9 mouse cellular contexts compared by ENCODE assay signal in genomic region chr5:139794938-139795337, GRCm38 (mm10). TPM values are rescaled to one million over a fixed set of nuclear protein-coding genes. Genes with fewer than 3 reads are reported as not detected.
DNase-seq lines count a peak whose midpoint lies in the region; ATAC-seq and TF ChIP-seq lines count a peak whose summit lies in the region.
"Had no signal": no experiment of that assay in that cellular context is flagged by ENCODE, and none has a peak within 500 bp of the region (broad histone marks: within the 10 kb centered on the region; RNA-seq: fewer than 3 reads in every experiment).

No protein-coding gene starts in this region.

- H3K9ac ChIP-seq in liver, postnatal 0 days (replicated peaks): peak overlapping the region; percentile 100
- no peak overlapping the region for H3K9ac ChIP-seq in forebrain, postnatal 0 days
- H3K9ac ChIP-seq in midbrain, embryonic 16.5 days (ENCODE audit: low read depth, low read length): no peak overlapping the region

- peaks cover 36% of the 10 kb centered on the region for H3K36me3 ChIP-seq in liver, postnatal 0 days (replicated peaks; ENCODE audit: insufficient read depth, low read length)
- H3K36me3 ChIP-seq in forebrain, postnatal 0 days (ENCODE audit: insufficient read depth): peaks cover 2% of the 10 kb centered on the region; the same call in 1 of the 2 replicates
- H3K36me3 ChIP-seq in midbrain, embryonic 16.5 days (ENCODE audit: control insufficient read depth, insufficient read depth, low read length): peaks cover under 1% of the 10 kb centered on the region; the same call in 1 of the 2 replicates

- H3K4me1 ChIP-seq in liver, postnatal 0 days (ENCODE audit: insufficient read depth): peaks cover 65% of the 10 kb centered on the region
- H3K4me1 ChIP-seq in forebrain, postnatal 0 days (ENCODE audit: insufficient read depth): peaks cover 30% of the 10 kb centered on the region
- peaks cover 43% of the 10 kb centered on the region for H3K4me1 ChIP-seq in midbrain, embryonic 16.5 days (ENCODE audit: control insufficient read depth, insufficient read depth, low read length)

- peak overlapping the region; percentile 100 for H3K4me3 ChIP-seq in liver, postnatal 0 days (ENCODE audit: low read depth, low read length)
- H3K4me3 ChIP-seq in forebrain, postnatal 0 days (ENCODE audit: low read depth, low read length): no peak overlapping the region
- H3K4me3 ChIP-seq in midbrain, embryonic 16.5 days (ENCODE audit: low read depth, low read length): no peak overlapping the region

- ATAC-seq in CD4-positive, CD25-positive, alpha-beta regulatory T cell, adult 4 months: no peak
- ATAC-seq in liver, postnatal 0 days: peak; percentile 22
- no peak for ATAC-seq in forebrain, postnatal 0 days
- no peak for ATAC-seq in midbrain, embryonic 16.5 days

- DNase-seq in CD4-positive, CD25-positive, alpha-beta regulatory T cell, adult 2 months (ENCODE audit: low read depth, low spot score): peak; percentile 41
- DNase-seq in CD4-positive helper T cell, adult 2 months (ENCODE audit: low read depth, low spot score): peak; percentile 46
- peak; percentile 62 for DNase-seq in heart, adult 8-10 months (ENCODE audit: low spot score)
- DNase-seq in liver, postnatal 0 days: peak; percentile 61
- no peak for DNase-seq in frontal cortex, postnatal 36 days (ENCODE audit: low spot score in 2 of 2)
- no peak for DNase-seq in forebrain, postnatal 0 days

- 43% methylated on average over 10 of the region's 10 CpGs for WGBS in liver, postnatal 0 days (ENCODE audit: insufficient replicate concordance)
- WGBS in forebrain, postnatal 0 days: 66% methylated on average over 10 of the region's 10 CpGs
- 78% methylated on average over 10 of the region's 10 CpGs for WGBS in midbrain, embryonic 16.5 days

- H3K9me3 ChIP-seq in liver, postnatal 0 days (ENCODE audit: low read length): no peaks in the 10 kb centered on the region
- H3K9me3 ChIP-seq in forebrain, postnatal 0 days (ENCODE audit: low read length): no peaks in the 10 kb centered on the region
- no peaks in the 10 kb centered on the region for H3K9me3 ChIP-seq in midbrain, embryonic 16.5 days (replicated peaks; ENCODE audit: control insufficient read depth, low read length, poor library complexity, severe bottlenecking)

- H3K4me2 ChIP-seq in liver, postnatal 0 days (ENCODE audit: low read depth, low read length): peak overlapping the region; percentile 94
- H3K4me2 ChIP-seq in forebrain, postnatal 0 days (ENCODE audit: low read depth): no peak overlapping the region
- H3K4me2 ChIP-seq in midbrain, embryonic 16.5 days (ENCODE audit: low read length): no peak overlapping the region

- no peaks in the 10 kb centered on the region for H3K27me3 ChIP-seq in liver, postnatal 0 days (ENCODE audit: insufficient read depth, low read length)
- H3K27me3 ChIP-seq in forebrain, postnatal 0 days (ENCODE audit: insufficient read depth, low read length): no peaks in the 10 kb centered on the region
- H3K27me3 ChIP-seq in midbrain, embryonic 16.5 days (ENCODE audit: control insufficient read depth, insufficient read depth, low read depth, low read length): no peaks in the 10 kb centered on the region

- no peak for TF ChIP-seq CTCF in liver, postnatal 0 days (IDR thresholded peaks at IDR 0.05; ENCODE audit: low read depth)
- TF ChIP-seq CTCF in forebrain, postnatal 0 days (IDR thresholded peaks at IDR 0.05; ENCODE audit: low read depth): no peak

- H3K27ac ChIP-seq in liver, postnatal 0 days (ENCODE audit: low read depth): peak overlapping the region; percentile 99
- H3K27ac ChIP-seq in forebrain, postnatal 0 days (ENCODE audit: low read depth, low read length): no peak overlapping the region
- H3K27ac ChIP-seq in midbrain, embryonic 16.5 days (ENCODE audit: low read length): no peak overlapping the region

- TF ChIP-seq EP300 in liver, postnatal 0 days (IDR thresholded peaks at IDR 0.05; ENCODE audit: low read depth): no peak

RNA-seq across cellular contexts. Expression of gene Mafk, which starts 3.6 kb away (rescaled TPM):
- polyA plus RNA-seq in CD4-positive, CD25-positive, alpha-beta regulatory T cell, adult 4 months (2017; shearing (Covaris generic)): 10 to 100 TPM; 13.6 to 17.2 TPM
- total RNA-seq in heart, adult 8-10 months (2022): 10 to 100 TPM; 27.3 to 35.9 (median 33.9) TPM
- 15.7 and 19.1 TPM in 2 replicates for polyA plus RNA-seq in liver, postnatal 0 days (2015; fragmentation: Nextera tagmentation; extraction: Ambion mirVana)
- 19.7 and 23.2 TPM in 2 replicates for total RNA-seq in forebrain, postnatal 0 days (2014; rRNA removed)
- polyA plus RNA-seq in forebrain, postnatal 0 days (2015; fragmentation: Nextera tagmentation; extraction: Ambion mirVana): 8.4 and 9.6 TPM in 2 replicates
- polyA plus RNA-seq in midbrain, embryonic 16.5 days (2015; fragmentation: Nextera tagmentation; extraction: Ambion mirVana): 17.6 and 18.8 TPM in 2 replicates

RNA-seq across cellular contexts. Expression of gene Ints1, which starts 19.5 kb away (rescaled TPM):
- 10 to 100 TPM in 1 of 2 experiments, 1 to 10 TPM in 1; 8.8 to 18.3 TPM for polyA plus RNA-seq in CD4-positive, CD25-positive, alpha-beta regulatory T cell, adult 4 months (2017; shearing (Covaris generic))
- total RNA-seq in heart, adult 8-10 months (2022): 10 to 100 TPM; 39.2 to 43.9 (median 40.1) TPM
- polyA plus RNA-seq in liver, postnatal 0 days (2015; fragmentation: Nextera tagmentation; extraction: Ambion mirVana): 5.6 and 6.4 TPM in 2 replicates
- 103 and 119 TPM in 2 replicates for total RNA-seq in forebrain, postnatal 0 days (2014; rRNA removed)
- polyA plus RNA-seq in forebrain, postnatal 0 days (2015; fragmentation: Nextera tagmentation; extraction: Ambion mirVana): 22.4 TPM in 2 replicates
- 33.2 TPM in 2 replicates for polyA plus RNA-seq in midbrain, embryonic 16.5 days (2015; fragmentation: Nextera tagmentation; extraction: Ambion mirVana)

RNA-seq across cellular contexts. Expression of gene Tmem184a, which starts 24.8 kb away (rescaled TPM):
- polyA plus RNA-seq in CD4-positive, CD25-positive, alpha-beta regulatory T cell, adult 4 months (2017; shearing (Covaris generic)): under 1 TPM in 1 of 2 experiments, not detected in 1; 0.18 TPM
- under 1 TPM in 3 of 4 experiments, not detected in 1; 0.22 to 0.87 (median 0.47) TPM for total RNA-seq in heart, adult 8-10 months (2022)
- polyA plus RNA-seq in liver, postnatal 0 days (2015; fragmentation: Nextera tagmentation; extraction: Ambion mirVana): 3.0 and 3.2 TPM in 2 replicates
- 0.10 and 0.15 TPM in 2 replicates for total RNA-seq in forebrain, postnatal 0 days (2014; rRNA removed)
- 0.12 TPM in 1 of 2 replicates, not detected in the other for polyA plus RNA-seq in forebrain, postnatal 0 days (2015; fragmentation: Nextera tagmentation; extraction: Ambion mirVana)
- polyA plus RNA-seq in midbrain, embryonic 16.5 days (2015; fragmentation: Nextera tagmentation; extraction: Ambion mirVana): 0.09 and 0.26 TPM in 2 replicates

RNA-seq across cellular contexts. Expression of gene Gm26938, which starts 31.3 kb away (rescaled TPM):
- not detected for polyA plus RNA-seq in CD4-positive, CD25-positive, alpha-beta regulatory T cell, adult 4 months (2017; shearing (Covaris generic))
- not detected for total RNA-seq in heart, adult 8-10 months (2022)
- not detected in 2 replicates for polyA plus RNA-seq in liver, postnatal 0 days (2015; fragmentation: Nextera tagmentation; extraction: Ambion mirVana)
- 0.69 TPM in 1 of 2 replicates, not detected in the other for total RNA-seq in forebrain, postnatal 0 days (2014; rRNA removed)
- not detected in 2 replicates for polyA plus RNA-seq in forebrain, postnatal 0 days (2015; fragmentation: Nextera tagmentation; extraction: Ambion mirVana)
- not detected in 2 replicates for polyA plus RNA-seq in midbrain, embryonic 16.5 days (2015; fragmentation: Nextera tagmentation; extraction: Ambion mirVana)
- polyA plus RNA-seq: embryonic facial prominence, embryonic 11.5 days had no signal

RNA-seq across cellular contexts. Expression of gene Psmg3, which starts 31.7 kb away (rescaled TPM):
- 10 to 100 TPM; 45.9 to 60.3 TPM for polyA plus RNA-seq in CD4-positive, CD25-positive, alpha-beta regulatory T cell, adult 4 months (2017; shearing (Covaris generic))
- 10 to 100 TPM in 1 of 4 experiments, 1 to 10 TPM in 3; 7.0 to 10.6 (median 9.1) TPM for total RNA-seq in heart, adult 8-10 months (2022)
- 28.8 and 29.1 TPM in 2 replicates for polyA plus RNA-seq in liver, postnatal 0 days (2015; fragmentation: Nextera tagmentation; extraction: Ambion mirVana)
- total RNA-seq in forebrain, postnatal 0 days (2014; rRNA removed): 26.9 and 30.1 TPM in 2 replicates
- polyA plus RNA-seq in forebrain, postnatal 0 days (2015; fragmentation: Nextera tagmentation; extraction: Ambion mirVana): 63.9 and 66.3 TPM in 2 replicates
- polyA plus RNA-seq in midbrain, embryonic 16.5 days (2015; fragmentation: Nextera tagmentation; extraction: Ambion mirVana): 71.8 and 72.5 TPM in 2 replicates

Comparison
In these comparisons a context has a peak if more than half of its experiments do, and no peak if none do; other contexts are left out.
1. DNase-seq: peak in CD4-positive, CD25-positive, alpha-beta regulatory T cell, adult 2 months (single experiment), CD4-positive helper T cell, adult 2 months (single experiment), heart, adult 8-10 months (single experiment) and liver, postnatal 0 days (single experiment); none in frontal cortex, postnatal 36 days (0 of 2) and forebrain, postnatal 0 days (single experiment).